Mouse (Mus musculus) heart, postnatal 10 days (tissue): ENCODE measurements around the gene Pcbp4. TPM values are rescaled to one million over a fixed set of nuclear protein-coding genes. Genes with fewer than 3 reads are reported as not detected.

Source experiments
- total RNA-seq, 2 experiments: library from RNA; stranded (reverse); gene quantifications; 2 replicates each; pipeline ENCODE4 v1.2.3; 2021

The Pcbp4 gene
- total RNA-seq, 2 experiments from 2014 or later: 77.4 to 89.6 TPM

Other genes with a start within 250 kb of the Pcbp4 start
- under 1 TPM; 0.72 to 0.79 TPM for gene Tlr9, start 230.7 kb upstream of the Pcbp4 start, total RNA-seq
- gene Alas1, start 204.6 kb upstream of the Pcbp4 start, total RNA-seq: 100 to 1,000 TPM; 492 to 534 TPM
- gene Poc1a, start 172.2 kb upstream of the Pcbp4 start, total RNA-seq: 1 to 10 TPM; 6.4 to 7.2 TPM
- gene Dusp7, start 84.7 kb upstream of the Pcbp4 start, total RNA-seq: 10 to 100 TPM; 47.0 to 47.1 TPM
- gene Rpl29, start 23.8 kb upstream of the Pcbp4 start, total RNA-seq: 100 to 1,000 TPM; 403 to 404 TPM
- 10 to 100 TPM; 17.0 to 17.8 TPM for gene Acy1, start 15.0 kb upstream of the Pcbp4 start, total RNA-seq
- 1 to 10 TPM; 4.6 to 6.2 TPM for gene Abhd14b, start 5.8 kb upstream of the Pcbp4 start, total RNA-seq
- gene Abhd14a, start 5.6 kb upstream of the Pcbp4 start, total RNA-seq: 10 to 100 TPM; 20.0 to 22.4 TPM
- gene Gpr62, start 12.6 kb downstream of the Pcbp4 start, total RNA-seq: under 1 TPM in 1 of 2 experiments, not detected in 1; 0.12 TPM
- gene Rrp9, start 22.7 kb downstream of the Pcbp4 start, total RNA-seq: 10 to 100 TPM; 18.8 to 19.1 TPM
- 10 to 100 TPM; 12.5 to 13.5 TPM for gene Parp3, start 23.7 kb downstream of the Pcbp4 start, total RNA-seq
- not detected for gene Iqcf1, start 46.7 kb downstream of the Pcbp4 start, total RNA-seq
- gene Iqcf5, start 61.3 kb downstream of the Pcbp4 start, total RNA-seq: not detected
- gene Iqcf3, start 108.3 kb downstream of the Pcbp4 start, total RNA-seq: not detected
- not detected for gene Iqcf4, start 117.7 kb downstream of the Pcbp4 start, total RNA-seq
- not detected for gene Iqcf6, start 173.3 kb downstream of the Pcbp4 start, total RNA-seq
- not detected for gene Grm2, start 202.8 kb downstream of the Pcbp4 start, total RNA-seq
- 10 to 100 TPM; 35.4 to 37.4 TPM for gene Tex264, start 232.6 kb downstream of the Pcbp4 start, total RNA-seq